Mouse (Mus musculus): ENCODE measurements around the gene Ung.

- TF ChIP-seq POLR2A (IDR thresholded peaks at IDR 0.05; ENCODE audit: low read depth, low read length) (no peak), CTCF (IDR thresholded peaks at IDR 0.05; ENCODE audit: extremely low read depth, insufficient read depth, insufficient read length, insufficient replicate concordance) (no peak)
These were observed 45.5 kb downstream of the Ung start for GRCm38 (mm10) chr5:114175596-114176171.

Data from spleen, adult 2 months (tissue).